Mouse (Mus musculus): ENCODE data around the gene Slc44a1.
A peak's percentile ranks its signal among the peaks of the same experiment; 100 is the strongest.

The Slc44a1 gene

DNA sequence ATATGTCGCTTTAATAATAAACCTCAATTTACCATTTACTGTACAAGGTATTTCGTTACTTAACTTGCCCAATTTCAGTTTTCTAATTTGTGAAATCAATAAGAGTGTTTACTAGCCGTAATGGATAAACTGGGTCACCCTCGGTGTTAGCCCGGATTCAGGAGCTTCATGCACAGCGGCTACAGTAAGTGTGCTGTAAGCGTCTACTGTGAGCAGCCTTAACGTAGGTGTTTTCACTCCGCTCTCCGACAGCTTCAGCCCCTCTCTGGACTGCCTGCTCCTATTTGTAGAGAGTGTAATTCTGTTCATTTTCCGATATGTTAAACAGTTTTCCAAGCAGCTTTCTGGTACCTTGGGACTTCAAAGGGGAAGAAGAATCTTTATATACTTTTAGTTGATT is 99.7 kb downstream of the Slc44a1 start:
- no peak for DNase-seq

DNA sequence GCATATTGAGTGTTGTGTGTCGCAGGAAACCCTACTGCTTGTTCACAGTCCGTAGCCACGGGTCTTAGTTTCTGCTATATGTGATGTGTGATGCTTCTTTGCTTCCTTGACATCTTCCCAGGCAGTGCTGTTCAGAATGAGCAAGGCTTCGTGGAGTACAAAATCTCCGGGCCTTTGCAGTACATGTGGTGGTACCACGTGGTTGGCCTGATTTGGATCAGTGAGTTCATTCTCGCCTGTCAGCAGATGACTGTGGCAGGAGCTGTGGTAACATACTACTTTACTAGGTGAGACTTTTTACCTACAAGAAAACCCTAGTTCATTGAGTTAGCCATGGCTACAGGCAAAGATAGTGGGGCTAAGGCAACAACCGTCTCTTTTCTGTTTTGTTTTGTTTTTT is 103.2 kb downstream of the Slc44a1 start:
- peak; percentile 59 to 74 for DNase-seq

DNA sequence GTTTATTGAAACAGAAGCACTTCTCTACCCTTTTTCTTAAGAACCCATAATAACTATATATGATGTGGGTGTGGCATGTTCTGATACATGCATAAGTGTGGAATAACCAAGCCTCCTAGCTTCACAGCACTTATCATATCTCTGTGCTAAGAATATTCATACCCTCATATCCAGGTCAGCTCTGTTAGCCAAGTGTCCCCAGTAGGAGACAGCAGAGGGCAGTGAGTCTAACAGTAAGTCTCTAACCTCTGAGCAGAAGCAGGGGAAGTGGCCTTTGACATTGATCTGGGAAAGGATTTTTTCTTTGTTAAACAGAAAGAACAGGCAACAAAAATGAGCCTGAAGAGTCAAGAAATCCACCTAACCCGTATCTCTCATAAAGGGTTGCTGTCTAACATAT is 104.7 kb downstream of the Slc44a1 start:
- DNase-seq: peak; percentile 38 to 48

DNA sequence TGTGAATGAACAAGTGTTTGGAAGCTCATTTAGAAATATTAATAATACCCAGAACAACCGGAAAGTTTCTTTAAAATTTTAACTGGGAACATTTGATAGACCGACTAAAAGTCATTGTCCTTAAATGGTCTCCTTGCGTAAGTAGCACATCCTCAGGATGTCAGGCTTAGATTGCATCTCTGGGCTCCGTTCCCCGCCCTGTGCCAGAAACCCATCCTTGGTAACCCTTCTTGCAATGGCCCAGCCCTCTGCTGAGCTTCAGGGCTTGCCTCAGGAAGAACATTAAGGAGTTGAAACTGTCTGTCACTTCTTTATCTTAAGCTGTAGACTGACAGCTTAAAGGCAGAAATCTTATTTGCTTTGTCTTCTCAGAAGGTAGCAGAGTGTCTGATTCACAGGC is 107.2 kb downstream of the Slc44a1 start:
- DNase-seq: no peak

DNA sequence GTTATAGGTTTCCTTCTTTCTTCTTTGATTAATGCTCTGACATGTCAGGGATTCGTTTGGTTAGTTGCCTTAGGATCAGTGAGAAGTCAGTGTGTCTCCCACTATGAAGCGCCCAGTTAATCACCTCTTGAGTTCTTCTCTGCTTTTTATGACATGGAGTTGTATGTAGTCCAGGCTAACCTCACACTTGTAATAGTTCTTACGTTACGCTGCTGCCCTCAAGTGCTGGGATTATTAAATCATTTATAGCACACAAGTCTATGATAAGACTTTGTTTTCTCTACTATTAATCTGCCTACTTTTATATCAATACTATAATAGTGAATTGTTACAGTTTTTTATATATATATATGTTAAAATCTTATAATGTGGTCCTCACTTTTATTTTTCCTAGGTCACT is 109.2 kb downstream of the Slc44a1 start:
- DNase-seq: peak in 1 of 2 experiments; percentile 13

DNA sequence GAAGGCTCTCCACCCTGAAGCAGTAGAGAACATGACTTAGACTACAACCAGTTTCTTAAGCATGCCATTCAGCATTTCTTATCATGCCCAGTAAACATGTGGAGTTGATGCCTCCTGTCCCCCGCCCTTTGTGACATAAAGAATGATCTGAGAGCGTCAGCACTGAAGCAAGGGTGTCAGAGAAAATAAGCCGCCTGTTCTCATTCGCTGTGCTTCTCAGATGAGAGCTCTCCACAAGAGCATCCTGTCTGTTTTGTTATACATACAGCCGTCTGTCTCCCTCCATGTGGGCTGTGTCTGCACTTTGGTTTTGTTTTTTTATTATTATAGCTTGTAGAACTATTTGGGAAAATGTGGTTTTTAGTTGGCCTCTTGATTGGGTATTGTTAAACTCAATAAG is 124.4 kb downstream of the Slc44a1 start:
- DNase-seq: no peak

DNA sequence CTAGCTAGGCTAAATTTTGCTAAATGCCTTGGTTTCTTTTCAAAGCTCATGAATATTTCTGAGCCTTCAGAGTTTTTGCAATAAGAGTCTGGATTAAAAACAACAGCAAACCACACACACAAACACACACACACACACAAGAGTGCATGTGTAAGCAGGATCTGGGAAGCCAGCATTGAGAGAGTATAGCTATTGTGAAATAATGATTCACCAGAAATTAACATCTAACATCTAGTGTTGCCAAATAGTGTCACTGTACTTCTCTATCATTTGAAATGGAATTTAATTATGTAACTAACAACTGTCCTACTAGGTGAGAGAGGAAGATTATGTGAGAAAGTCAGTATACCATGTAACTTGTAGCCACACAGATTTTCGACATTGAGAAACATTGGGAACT is 126.9 kb downstream of the Slc44a1 start:
- DNase-seq: no peak

DNA sequence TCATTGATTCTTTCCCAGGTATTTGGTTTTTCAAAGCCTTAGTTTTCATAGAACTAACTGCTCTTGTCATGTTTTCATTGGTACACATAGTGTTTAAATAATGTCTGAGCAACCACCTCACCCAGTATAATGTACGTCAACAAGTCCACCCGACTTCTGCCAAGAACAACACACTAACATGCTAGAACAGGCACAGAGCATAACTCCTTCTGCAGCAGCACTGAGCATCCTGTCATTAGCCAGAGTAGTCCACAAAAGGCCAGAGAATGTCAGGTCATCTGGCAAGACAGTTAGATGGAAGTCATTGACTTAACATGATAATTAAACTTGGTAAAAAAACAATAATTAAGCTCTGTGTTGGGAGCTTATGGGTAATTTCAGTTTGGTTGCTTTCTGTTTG is 135.3 kb downstream of the Slc44a1 start:
- DNase-seq: peak in 1 of 2 experiments; percentile 39

DNA sequence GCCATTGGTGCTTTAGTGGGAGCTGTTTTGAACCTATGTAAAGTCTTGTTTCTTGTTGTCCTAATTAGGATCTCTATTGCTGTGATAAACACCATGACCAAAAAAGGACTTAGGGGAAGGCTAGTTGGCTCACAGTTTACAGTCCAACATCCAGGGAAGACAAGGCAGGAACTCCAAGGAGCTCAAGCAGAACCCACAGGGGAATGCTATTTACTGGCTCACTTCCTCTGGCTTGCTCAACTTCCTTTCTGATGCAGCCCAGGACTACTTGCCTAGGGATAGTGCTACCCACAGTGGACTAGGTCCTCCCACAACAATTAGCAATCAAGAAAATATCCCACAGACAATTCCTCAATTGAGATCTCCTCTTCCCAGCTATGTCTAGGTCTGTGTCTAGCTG is 147.5 kb downstream of the Slc44a1 start:
- DNase-seq: no peak

DNA sequence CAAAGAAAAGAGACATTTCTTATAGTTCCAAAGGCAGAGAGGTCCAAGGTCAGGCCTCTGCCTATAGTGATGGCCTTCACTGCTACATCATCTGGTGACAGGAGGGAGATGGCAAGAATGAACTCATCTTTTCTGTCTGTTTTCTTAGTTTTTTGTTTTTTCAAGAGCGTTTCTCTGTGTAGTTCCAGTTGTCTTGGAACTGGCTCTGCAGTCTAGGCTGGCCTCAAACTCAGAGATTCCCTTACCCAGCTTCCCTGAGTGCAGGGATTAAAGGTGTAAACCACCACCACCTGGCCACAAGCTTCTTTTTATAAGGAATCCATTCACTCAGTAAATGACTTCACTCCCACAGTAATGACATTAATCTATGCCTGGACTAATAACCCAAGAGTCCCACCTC is 148.7 kb downstream of the Slc44a1 start:
- no peak for DNase-seq

DNA sequence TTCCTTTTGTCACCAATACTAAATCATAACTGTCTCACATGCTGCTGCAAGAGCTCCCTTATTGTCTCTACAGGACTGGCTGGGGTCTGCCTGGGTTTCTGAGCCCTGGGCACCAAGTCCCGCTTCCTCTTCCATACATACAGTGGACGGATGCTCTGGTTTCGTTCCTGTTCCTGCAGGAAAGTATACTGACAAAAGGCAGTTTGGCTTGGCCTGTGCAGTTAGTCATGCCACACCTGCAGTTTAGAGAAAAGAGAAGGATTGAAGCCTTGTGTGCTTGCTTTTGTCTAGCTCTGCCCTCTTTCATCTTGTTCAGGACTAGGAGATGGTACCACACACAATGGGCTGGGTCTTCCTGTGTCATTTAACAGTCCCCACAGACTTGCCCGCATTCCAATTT is 149.3 kb downstream of the Slc44a1 start:
- DNase-seq: no peak

DNA sequence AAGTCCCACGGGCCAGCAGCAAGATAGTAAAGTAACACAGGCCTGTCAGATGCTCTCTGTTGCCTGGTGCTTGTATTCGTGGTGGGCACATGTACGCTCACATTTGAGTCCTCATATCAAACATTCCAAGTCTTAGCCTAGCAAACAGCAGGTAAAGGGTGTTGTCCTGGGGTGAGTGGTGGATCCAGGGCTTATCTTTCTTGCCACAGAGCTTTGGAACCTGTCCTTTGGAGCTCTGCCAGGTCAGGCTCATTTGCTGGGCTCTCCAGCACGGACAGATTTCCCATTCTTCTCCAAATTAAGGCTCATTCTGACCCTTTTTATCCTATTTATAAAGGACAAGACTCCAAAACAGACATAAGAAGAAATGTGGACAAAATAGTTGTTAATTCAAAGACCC is 149.9 kb downstream of the Slc44a1 start:
- peak; percentile 12 to 43 for DNase-seq

DNA sequence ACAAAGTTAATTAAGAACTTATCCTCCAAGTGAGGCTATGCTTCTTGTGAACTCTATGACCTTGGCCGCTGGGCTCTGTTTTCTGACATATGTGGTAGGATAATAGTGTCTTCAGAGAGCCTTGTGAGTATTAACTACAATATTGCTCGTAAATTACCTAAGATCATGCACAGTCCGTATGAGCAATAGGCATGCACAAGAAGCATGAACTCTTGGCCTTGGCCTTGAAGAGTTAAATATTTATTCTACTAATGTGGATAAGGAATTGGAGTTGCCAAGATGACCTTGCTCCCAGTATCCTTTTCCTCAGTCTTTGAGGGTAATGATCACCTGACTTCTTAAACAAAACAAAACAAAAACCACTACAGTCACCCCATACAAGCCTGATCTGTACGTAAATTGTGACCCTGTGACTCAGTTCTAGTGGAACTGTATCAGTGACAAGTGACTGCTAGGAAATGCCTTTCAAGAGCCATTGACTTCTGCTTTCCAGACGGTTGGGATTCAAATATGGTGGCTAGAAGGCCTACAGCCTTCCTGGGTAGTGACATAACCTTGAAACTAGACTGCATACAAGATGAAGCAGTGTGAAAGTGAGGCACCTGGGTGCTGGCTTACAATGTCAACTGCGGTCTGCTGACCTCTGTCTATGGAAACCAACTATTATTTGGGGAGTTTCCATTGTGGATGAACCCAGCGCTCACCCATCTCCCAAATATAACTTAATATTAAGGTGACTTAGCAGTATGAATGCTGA is 150.7 kb downstream of the Slc44a1 start:
- peak in 1 of 2 experiments; percentile 51 for DNase-seq

DNA sequence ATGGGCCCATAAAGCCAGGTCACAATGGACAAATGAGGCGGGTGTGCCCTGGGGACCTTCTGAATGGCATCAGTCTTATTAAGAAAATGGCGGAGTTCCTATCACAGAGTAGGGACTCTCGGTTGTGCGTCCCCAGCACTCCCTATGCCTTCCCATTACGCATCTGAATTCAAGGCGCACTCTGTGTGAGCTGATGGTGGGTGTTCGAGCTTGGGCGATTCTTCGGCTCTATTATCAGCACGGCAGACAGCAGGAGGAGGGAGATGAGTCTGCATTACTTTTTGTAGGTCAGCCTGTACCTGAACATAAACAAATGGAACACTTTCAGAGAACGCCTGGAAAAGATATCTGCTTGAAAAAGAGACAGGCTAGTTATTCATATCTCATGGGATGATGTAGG is 151.3 kb downstream of the Slc44a1 start:
- no peak for DNase-seq

DNA sequence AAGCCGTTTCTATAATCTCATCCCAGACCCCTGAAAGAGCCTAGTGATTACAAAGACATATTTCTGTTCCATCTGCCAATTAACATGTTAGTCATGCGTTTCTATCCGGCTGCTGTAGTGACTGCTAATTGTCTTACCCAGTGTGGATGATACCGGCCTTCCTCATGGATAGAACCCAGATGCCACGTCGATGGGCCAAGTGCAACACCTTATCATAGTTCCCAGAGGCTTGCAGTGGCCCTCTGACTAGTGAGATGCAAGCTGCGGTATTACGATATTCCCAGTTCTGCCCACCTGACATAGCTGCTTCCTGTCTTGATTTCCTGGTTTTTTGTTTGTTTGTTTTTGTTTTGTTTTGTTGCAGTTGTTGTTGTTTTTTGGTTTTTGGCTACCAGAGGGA is 151.7 kb downstream of the Slc44a1 start:
- DNase-seq: peak in 1 of 2 experiments; percentile 18

DNA sequence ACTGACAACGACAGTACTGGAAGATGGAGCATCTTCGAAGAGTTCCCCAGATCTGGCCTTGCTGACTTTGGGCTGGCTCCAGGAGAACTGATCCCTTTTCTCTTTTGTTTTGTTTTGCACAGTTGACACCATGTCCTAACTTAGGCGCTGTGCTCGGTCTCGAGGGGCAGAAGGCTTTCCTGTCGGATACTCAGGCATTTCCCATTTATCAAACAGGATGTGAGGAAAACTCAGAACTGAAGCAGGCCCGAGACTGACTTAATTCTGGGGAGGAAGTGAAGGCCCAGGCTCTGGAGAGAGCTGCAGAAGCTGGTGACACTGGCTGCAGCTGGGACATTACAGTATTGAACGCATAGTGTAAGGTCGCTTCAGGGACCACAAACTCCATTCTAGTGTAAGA is 152.2 kb downstream of the Slc44a1 start:
- peak; percentile 64 to 80 for DNase-seq

DNA sequence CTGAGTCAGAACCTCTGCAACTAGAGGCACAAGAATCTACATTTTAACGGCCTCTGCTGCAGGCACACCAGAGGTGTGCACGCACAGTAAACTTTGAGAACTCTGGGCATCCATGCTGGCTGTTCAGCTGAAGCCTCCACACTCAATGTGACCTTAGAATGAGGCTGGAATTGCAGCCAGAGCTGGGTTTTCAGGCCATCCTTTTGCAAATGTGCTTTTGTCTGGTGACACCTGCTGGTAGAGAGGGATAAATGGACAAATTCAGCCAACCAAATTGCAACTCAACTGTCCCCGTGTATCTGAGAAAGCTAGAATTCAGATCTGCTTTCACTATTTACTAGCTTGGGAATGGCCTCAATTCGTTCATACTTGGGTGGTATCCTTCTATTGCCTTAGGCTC is 154.0 kb downstream of the Slc44a1 start:
- DNase-seq: peak; percentile 70 to 78

DNA sequence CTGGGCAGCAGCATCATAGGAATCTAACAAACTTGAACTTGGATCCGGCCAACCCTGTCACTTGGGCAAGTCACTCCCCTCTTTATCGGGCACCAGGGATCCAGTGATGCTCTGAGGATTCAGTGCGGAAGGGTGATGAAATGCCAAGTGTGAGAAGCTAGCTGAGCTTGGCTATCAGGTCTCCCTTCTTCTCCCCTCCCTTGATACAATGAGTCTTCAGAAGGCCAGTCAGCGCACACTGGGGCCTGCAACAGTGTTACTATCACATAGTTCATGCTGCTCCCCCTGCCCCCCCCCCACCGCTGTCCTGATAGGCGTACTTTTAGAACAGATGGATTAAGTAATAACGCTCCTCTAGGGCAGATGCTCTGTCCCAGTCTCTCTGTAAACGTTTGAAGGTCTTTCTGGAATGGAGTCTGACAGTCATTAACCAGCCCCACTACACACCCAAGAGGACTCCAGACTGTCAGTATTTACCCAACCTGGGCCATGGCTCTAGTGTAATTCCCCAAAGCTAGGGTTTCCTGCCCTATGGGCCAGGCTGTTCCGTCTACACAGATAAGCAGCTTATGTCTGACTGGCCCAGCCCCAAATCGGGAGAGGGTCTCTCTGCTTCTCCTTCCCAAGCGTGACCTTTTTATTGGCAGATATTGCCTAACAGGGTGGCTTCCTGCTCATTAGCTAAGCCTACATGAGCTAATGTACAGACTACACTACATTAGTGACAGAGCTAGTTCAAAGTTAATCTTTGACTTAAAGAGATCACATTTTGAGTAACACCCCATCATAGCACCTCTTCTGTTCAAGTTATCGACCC is 155.2 kb downstream of the Slc44a1 start:
- peak; percentile 18 to 44 for DNase-seq

DNA sequence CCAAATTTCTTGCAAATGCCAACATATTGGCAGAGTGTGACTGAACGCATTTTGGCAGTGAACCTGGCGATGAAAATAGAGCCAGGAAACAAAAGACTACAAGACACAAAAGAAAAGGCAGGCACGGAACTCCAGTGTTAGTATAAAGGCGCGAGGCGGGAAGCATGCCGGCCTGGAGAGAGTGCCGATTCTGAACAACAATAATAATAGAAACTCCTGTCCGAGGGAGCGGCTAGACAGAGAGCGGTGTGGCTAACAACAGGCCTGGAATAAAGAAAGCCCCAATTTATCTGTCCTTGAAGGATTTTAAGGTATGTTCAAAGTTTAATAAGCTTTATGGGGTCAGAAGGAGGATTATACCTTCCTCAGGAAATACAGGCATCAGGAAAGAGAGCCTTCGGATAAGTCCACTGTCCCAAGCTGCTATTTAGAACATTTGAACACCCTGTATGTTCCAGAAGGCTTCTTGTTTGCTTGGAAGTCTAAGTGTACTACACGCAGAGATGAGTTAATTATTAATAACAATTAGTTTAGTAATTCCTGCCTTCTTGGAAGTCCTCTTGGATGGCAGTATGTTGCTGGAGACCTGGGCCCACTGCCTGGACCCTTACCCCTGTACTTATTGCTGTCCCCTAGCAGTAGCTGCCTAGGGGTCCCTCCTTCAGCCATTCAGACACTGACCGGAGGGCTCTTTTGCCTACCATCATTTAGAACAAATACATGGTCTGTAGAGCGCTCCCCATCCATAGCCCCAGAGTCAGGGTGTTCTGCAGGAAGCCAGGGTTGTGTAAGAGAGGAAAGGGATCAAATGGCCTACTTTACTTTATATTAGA is 156.1 kb downstream of the Slc44a1 start:
- peak in 1 of 2 experiments; percentile 16 for DNase-seq

DNA sequence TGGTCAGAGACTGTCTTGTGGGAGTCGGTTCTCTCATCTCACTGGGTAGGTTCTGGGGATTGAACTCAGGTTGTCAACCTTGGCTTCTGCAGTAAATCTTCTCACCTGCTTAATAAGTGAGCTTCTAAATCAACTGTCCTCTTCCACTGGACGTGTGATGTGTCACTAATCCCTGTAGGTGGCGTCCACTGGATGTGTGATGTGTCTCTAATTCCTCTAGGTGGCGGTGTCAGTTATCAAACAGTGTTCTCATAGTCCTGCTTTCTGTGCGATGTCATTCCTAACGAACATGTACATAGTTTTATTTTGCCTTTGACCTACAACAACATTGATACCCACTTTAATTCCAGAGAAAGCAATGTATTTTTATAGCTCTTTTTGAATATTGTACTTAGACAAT is 160.2 kb downstream of the Slc44a1 start:
- DNase-seq: no peak

DNA sequence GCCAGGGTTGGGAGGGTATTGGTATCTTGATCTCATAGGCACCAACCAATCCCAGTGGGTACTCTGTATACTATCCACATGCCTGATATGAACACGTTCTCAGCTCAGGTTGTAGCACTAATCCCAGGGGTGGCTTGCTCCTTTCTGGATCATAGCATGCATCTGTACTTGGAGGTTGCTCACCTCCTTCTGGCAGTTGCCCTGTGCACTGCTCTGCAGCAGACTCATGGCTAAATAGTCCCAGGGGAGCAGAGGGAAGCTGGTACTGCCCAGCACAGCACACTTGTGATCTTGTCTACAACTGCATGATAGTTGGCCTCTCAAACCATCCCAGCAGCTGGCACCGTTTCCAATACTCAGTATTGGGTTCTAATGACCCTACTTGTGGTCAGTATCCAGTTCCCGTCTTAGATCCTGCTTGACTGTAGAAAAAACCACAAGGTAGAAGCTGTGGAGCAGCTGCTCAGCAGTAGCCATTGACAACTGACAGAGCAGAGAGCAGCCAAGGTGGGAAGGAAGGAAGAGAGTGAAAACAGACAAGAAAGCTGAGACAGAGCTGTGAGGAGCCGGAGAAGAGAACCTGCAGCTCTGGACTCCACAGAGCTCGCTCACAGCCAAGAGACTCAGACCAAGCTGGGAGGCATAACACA is 174.5 kb downstream of the Slc44a1 start:
- no peak for DNase-seq

DNA sequence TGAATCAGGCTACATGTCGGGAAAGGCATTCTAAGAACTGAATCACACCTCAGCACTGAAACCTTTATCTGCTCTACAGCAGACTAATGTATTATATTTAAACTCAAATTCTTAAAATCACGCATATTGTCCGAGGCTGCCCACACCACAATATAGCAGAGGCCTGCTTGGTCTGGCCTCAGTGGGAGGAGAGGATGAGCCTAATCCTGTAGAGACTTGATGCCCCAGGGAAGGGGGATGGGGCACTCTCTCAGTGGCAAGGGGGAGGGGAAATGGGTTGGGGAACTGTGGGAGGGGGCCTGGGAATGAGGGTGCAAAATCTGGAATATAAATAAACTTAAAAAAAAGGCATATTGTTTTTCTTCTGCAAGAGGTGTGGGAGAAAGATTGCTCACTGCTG is 177.8 kb downstream of the Slc44a1 start:
- no peak for DNase-seq

DNA sequence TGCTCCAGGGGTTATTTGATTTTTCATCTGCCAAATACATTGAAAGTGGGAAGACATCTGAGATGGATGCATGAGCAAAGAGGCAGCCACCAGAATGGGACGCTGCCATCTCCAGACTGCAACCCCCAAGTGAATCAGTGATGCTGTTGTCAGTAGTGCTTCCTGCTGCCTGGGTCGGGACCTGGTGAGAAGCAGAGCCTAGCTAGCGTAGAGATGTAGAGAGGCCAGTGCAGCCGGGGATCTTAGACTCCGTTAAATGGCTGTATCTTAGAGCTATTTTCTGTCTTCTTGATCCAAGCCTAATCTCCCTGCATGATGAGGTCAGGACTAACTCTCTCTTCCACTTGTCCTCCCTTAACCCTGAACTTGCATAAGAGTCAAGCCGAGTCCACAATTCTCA is 179.9 kb downstream of the Slc44a1 start:
- DNase-seq: no peak

Measured in kidney, postnatal 36 days (tissue).